Mouse (Mus musculus): Measurements from ENCODE around the gene Ndufb8. TPM values are rescaled to one million over a fixed set of nuclear protein-coding genes. Genes with fewer than 3 reads are reported as not detected.

The Ndufb8 gene
- 69.4 TPM for polyA plus RNA-seq (2014; fragmentation: Illumina TruSeq; extraction: RNeasy Lipid Tissue Mini Kit (QIAGEN cat#74804); ENCODE audit: low read depth, low replicate concordance)

DNA sequence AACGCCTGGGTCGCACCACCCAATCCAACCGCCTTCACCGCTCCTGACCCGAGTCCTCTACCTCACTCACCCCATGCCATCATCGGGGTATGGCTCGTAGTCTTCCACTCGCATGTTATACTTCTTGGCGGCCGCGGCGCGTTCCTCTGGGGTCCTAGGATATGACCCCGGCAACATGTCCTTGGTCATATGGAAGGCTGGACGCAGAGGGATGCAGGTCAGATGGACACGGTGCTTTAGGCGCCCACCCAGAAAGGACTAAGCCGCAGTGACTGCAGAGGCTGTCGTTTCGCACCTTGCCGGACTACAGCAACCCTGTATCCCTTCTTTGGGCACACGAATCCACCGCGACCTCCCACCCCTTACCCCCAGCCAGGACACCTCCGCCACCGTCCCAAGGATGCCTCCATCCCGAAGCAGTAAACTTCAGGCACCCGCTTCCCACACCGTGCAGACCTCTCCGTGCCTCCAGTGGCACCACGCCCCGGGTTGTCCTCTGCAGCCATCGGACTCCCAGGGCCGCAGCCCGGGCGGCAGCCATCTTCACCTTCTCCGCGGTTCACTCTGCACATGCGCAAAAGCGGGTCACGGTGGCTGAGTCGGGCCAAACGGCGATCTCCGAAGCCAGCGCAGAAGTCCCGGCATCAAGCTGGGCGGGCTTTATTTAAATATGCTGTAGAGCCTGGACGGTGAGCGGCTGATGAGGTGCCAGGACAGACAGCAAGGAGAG is at the start of gene Ndufb8:
TSS of gene Ndufb8 (minus strand) at position 580 of the 730 bp plus-strand sequence.

DNA sequence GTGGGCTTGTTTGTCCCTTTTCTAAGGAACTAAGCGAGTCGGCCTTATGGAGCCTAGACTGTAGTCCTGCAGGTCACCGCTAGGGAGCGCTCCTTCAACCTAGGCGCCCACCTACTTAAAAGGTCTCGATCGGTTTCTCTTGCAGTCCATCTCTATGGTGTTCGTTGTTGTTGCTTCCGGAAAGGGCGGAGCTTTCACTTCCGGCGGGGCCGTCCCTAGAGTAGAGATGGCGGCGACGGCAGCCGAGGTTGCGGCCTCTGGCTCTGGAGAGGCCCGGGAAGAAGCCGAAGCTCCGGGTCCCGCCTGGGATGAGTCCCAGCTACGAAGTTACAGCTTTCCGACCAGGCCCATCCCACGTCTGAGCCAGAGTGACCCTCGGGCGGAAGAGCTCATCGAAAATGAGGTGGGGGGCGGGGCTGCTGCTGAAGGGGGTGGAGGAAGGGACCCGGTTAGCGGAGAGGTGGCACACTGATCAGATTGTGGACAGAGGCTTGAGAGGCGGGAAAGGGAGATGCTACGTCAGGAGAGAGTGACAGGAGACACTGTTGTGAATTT is 7.5 kb upstream of the Ndufb8 start, which contains the start of gene Hif1an:
TSS of gene Hif1an (plus strand) at position 199 of the 555 bp plus-strand sequence.

GRCm38 (mm10) chr19:44552731-44553130 is 2.5 kb downstream of the Ndufb8 start, which contains the start of gene Gm20538:
TSS of gene Gm20538 (minus strand) at chr19:44552831.

GRCm38 (mm10) chr19:44545321-44546041 is 9.8 kb downstream of the Ndufb8 start, which contains the start of gene Sec31b:
TSS of gene Sec31b (minus strand) at chr19:44545864.

Other genes starting within 250 kb of the Ndufb8 start
- gene Scd4, start 222.3 kb downstream of the Ndufb8 start, polyA plus RNA-seq (2014; fragmentation: Illumina TruSeq; extraction: RNeasy Lipid Tissue Mini Kit (QIAGEN cat#74804); ENCODE audit: low read depth, low replicate concordance) = 0.56 TPM
- gene Scd1, start 147.6 kb downstream of the Ndufb8 start, polyA plus RNA-seq (2014; fragmentation: Illumina TruSeq; extraction: RNeasy Lipid Tissue Mini Kit (QIAGEN cat#74804); ENCODE audit: low read depth, low replicate concordance) = 16.7 TPM
- gene Wnt8b, start 62.0 kb downstream of the Ndufb8 start, polyA plus RNA-seq (2014; fragmentation: Illumina TruSeq; extraction: RNeasy Lipid Tissue Mini Kit (QIAGEN cat#74804); ENCODE audit: low read depth, low replicate concordance) = 0.11 TPM
- gene Sec31b, start 9.6 kb downstream of the Ndufb8 start, polyA plus RNA-seq (2014; fragmentation: Illumina TruSeq; extraction: RNeasy Lipid Tissue Mini Kit (QIAGEN cat#74804); ENCODE audit: low read depth, low replicate concordance) = 0.13 TPM
- not detected for gene Gm20538, start 2.6 kb downstream of the Ndufb8 start, polyA plus RNA-seq (2014; fragmentation: Illumina TruSeq; extraction: RNeasy Lipid Tissue Mini Kit (QIAGEN cat#74804); ENCODE audit: low read depth, low replicate concordance)
- gene Hif1an, start 7.4 kb upstream of the Ndufb8 start, polyA plus RNA-seq (2014; fragmentation: Illumina TruSeq; extraction: RNeasy Lipid Tissue Mini Kit (QIAGEN cat#74804); ENCODE audit: low read depth, low replicate concordance) = 15.3 TPM
- gene Pax2, start 200.6 kb upstream of the Ndufb8 start, polyA plus RNA-seq (2014; fragmentation: Illumina TruSeq; extraction: RNeasy Lipid Tissue Mini Kit (QIAGEN cat#74804); ENCODE audit: low read depth, low replicate concordance) = not detected

All from testis, adult 10 weeks (tissue).